Mouse (Mus musculus): ENCODE measurements around the gene Tfap2e.

The Tfap2e gene

DNA sequence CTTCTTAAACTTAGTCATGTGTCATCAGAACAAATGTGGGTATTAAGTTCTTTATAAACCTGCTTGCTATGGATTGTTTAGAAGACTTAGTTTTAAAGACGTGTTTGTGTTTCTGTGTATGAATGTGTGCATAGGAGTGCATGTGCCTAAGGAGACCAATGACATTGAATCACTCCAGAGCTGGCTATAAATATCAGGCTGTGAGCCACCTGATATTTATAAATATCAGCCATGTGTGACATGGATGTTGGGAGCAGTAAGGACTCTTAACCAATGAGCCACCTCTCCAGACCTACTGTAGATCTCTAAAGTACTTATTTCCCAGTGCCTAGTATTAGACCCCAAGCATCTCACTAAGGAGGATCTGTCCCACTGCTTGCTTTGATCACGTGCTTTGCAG lies 46.6 kb downstream of the Tfap2e start:
- DNase-seq, result no peak

GRCm38 (mm10) chr4:126683084-126683483 lies 53.0 kb downstream of the Tfap2e start:
- DNase-seq, result no peak

DNA sequence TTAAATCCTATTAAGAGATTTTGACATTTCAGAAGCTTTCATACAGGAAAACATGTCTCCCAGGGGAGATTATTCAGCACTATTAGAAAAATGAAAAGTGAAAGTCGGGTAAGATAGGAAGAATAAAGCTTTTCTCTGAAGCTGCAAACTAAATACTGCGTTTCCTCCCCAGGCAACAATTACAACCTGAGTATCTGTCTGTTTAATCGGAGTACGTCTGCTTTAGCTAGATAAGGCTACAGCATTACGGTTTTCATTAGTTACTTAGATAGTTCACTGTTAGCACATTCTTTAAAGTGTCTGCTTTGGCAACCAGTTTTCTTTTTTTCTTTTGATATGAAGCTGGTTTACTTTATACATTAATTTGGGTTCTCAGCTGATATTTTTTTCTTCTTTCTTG lies 53.7 kb downstream of the Tfap2e start:
- DNase-seq, result no peak

DNA sequence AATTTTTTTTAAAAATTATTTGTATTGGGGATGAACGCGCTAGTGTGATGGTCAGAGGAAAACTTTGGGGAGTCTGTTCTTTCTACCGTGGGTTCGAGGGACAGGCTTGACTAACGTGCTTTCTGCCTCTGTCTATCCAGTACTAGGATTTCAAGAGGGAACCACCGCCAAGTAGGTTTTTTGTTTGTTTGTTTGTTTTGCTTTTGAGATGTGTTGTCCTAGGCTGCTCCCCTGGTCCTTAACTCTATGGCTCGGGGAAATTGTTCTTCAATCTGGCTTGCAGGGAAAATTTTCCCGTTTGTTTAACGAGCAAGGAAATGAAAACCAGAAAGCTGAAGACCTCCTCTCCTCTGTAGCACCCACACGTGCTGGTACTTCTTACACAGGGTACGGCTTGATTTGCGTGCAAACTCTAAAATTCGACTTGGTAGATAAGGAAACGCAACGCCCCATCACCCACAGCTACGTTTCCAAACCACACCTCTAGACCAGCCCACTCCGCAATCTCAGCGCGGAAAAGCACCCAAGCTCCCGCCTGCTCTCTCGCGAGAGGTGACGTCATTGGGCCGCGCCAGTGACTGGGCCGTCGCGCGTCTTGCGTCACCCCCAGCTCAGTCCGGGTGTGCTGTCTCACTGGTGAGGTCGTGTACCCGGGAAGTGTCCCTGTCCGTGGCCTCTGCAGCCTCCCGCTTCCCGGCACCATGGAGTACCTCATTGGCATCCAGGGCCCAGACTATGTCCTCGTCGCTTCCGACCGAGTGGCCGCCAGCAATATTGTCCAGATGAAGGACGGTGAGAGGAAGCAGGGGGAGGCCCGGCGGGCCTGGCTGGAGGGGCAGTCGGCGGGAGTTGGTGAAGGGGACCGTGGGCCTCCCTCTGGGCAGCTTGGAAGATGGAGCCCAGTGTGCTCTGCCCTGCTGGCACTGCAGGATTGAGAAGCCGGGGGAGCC lies 58.7 kb downstream of the Tfap2e start, which contains the start of gene Psmb2:
TSS of gene Psmb2 (plus strand) at position 577 of the 950 bp plus-strand sequence.
- DNase-seq, result peak; percentile 98

- DNase-seq, result no peak
Observed at GRCm38 (mm10) chr4:126667075-126667474, 69.0 kb downstream of the Tfap2e start.
